Mouse (Mus musculus): ENCODE data around the gene Agrn. TPM values are rescaled to one million over a fixed set of nuclear protein-coding genes. Genes with fewer than 3 reads are reported as not detected.

Gene Agrn
- polyA plus RNA-seq, 1 experiment from 2014 or later: 15.1 TPM

- Histone ChIP-seq H3K4me2 (replicated peaks; ENCODE audit: low read depth) (no peak overlapping the region), H3K4me1 (replicated peaks; ENCODE audit: control insufficient read depth, insufficient read depth, low read length) (no peaks in the 10 kb centered on the region), H3K36me3 (ENCODE audit: control insufficient read depth, insufficient read depth) (no peaks in the 10 kb centered on the region), H3K27ac (ENCODE audit: low read depth, low read length) (no peak overlapping the region), H3K27me3 (replicated peaks; ENCODE audit: control insufficient read depth, insufficient read depth, low read length) (no peaks in the 10 kb centered on the region), H3K4me3 (ENCODE audit: low read depth, low read length) (no peak overlapping the region), H3K9me3 (ENCODE audit: control insufficient read depth) (no peaks in the 10 kb centered on the region), H3K9ac (ENCODE audit: low read depth, low read length) (no peak overlapping the region)
- 93% methylated on average over 30 of the region's 30 CpGs for WGBS
- no peak for TF ChIP-seq CTCF (IDR thresholded peaks at IDR 0.05; ENCODE audit: low read depth)
- ATAC-seq: no peak
Observed at GRCm38 (mm10) chr4:156136285-156137100, 60.8 kb downstream of the Agrn start.

GRCm38 (mm10) chr4:156135801-156136200 is 61.5 kb downstream of the Agrn start:
- Histone ChIP-seq H3K9me3 (ENCODE audit: control insufficient read depth) (no peaks in the 10 kb centered on the region), H3K9ac (ENCODE audit: low read depth, low read length) (no peak overlapping the region), H3K4me2 (replicated peaks; ENCODE audit: low read depth) (no peak overlapping the region), H3K4me1 (replicated peaks; ENCODE audit: control insufficient read depth, insufficient read depth, low read length) (no peaks in the 10 kb centered on the region), H3K27ac (ENCODE audit: low read depth, low read length) (no peak overlapping the region), H3K4me3 (ENCODE audit: low read depth, low read length) (no peak overlapping the region), H3K36me3 (ENCODE audit: control insufficient read depth, insufficient read depth) (no peaks in the 10 kb centered on the region), H3K27me3 (replicated peaks; ENCODE audit: control insufficient read depth, insufficient read depth, low read length) (no peaks in the 10 kb centered on the region)
- 94% methylated on average over 14 of the region's 14 CpGs for WGBS
- ATAC-seq: no peak
- no peak for TF ChIP-seq CTCF (IDR thresholded peaks at IDR 0.05; ENCODE audit: low read depth)

- Histone ChIP-seq H3K27me3 (replicated peaks; ENCODE audit: control insufficient read depth, insufficient read depth, low read length) (no peaks in the 10 kb centered on the region), H3K9me3 (ENCODE audit: control insufficient read depth) (no peaks in the 10 kb centered on the region), H3K4me2 (replicated peaks; ENCODE audit: low read depth) (no peak overlapping the region), H3K4me1 (replicated peaks; ENCODE audit: control insufficient read depth, insufficient read depth, low read length) (no peaks in the 10 kb centered on the region), H3K27ac (ENCODE audit: low read depth, low read length) (no peak overlapping the region), H3K36me3 (ENCODE audit: control insufficient read depth, insufficient read depth) (no peaks in the 10 kb centered on the region), H3K9ac (ENCODE audit: low read depth, low read length) (no peak overlapping the region), H3K4me3 (ENCODE audit: low read depth, low read length) (no peak overlapping the region)
- 93% methylated on average over 13 of the region's 13 CpGs for WGBS
- TF ChIP-seq CTCF (IDR thresholded peaks at IDR 0.05; ENCODE audit: low read depth): no peak
- no peak for ATAC-seq
Observed at GRCm38 (mm10) chr4:156135112-156135511, 62.2 kb downstream of the Agrn start.

GRCm38 (mm10) chr4:156133943-156134605 is 63.2 kb downstream of the Agrn start:
- WGBS: 61% methylated on average over 12 of the region's 12 CpGs
- Histone ChIP-seq H3K27me3 (replicated peaks; ENCODE audit: control insufficient read depth, insufficient read depth, low read length) (no peaks in the 10 kb centered on the region), H3K4me2 (replicated peaks; ENCODE audit: low read depth) (no peak overlapping the region), H3K9me3 (ENCODE audit: control insufficient read depth) (no peaks in the 10 kb centered on the region), H3K4me1 (replicated peaks; ENCODE audit: control insufficient read depth, insufficient read depth, low read length) (no peaks in the 10 kb centered on the region), H3K27ac (ENCODE audit: low read depth, low read length) (no peak overlapping the region), H3K36me3 (ENCODE audit: control insufficient read depth, insufficient read depth) (no peaks in the 10 kb centered on the region), H3K9ac (ENCODE audit: low read depth, low read length) (no peak overlapping the region; the same call in 1 of the 2 replicates), H3K4me3 (ENCODE audit: low read depth, low read length) (no peak overlapping the region)
- ATAC-seq: peak; percentile 81
- no peak for TF ChIP-seq CTCF (IDR thresholded peaks at IDR 0.05; ENCODE audit: low read depth)

- 72% methylated on average over 5 of the region's 5 CpGs for WGBS
- no peak for TF ChIP-seq CTCF (IDR thresholded peaks at IDR 0.05; ENCODE audit: low read depth)
- Histone ChIP-seq H3K36me3 (ENCODE audit: control insufficient read depth, insufficient read depth) (no peaks in the 10 kb centered on the region), H3K4me2 (replicated peaks; ENCODE audit: low read depth) (no peak overlapping the region), H3K27me3 (replicated peaks; ENCODE audit: control insufficient read depth, insufficient read depth, low read length) (no peaks in the 10 kb centered on the region), H3K4me3 (ENCODE audit: low read depth, low read length) (no peak overlapping the region), H3K27ac (ENCODE audit: low read depth, low read length) (no peak overlapping the region), H3K9ac (ENCODE audit: low read depth, low read length) (no peak overlapping the region), H3K4me1 (replicated peaks; ENCODE audit: control insufficient read depth, insufficient read depth, low read length) (no peaks in the 10 kb centered on the region), H3K9me3 (ENCODE audit: control insufficient read depth) (no peaks in the 10 kb centered on the region)
- ATAC-seq: no peak
Observed at GRCm38 (mm10) chr4:156133334-156133733, 64.0 kb downstream of the Agrn start.

- H3K36me3 ChIP-seq (ENCODE audit: control insufficient read depth, insufficient read depth): peaks cover 7% of the 10 kb centered on the region; the same call in 1 of the 2 replicates
- no peak for ATAC-seq
- H3K27me3 ChIP-seq (replicated peaks; ENCODE audit: control insufficient read depth, insufficient read depth, low read length): no peaks in the 10 kb centered on the region
- no peak overlapping the region for H3K27ac ChIP-seq (ENCODE audit: low read depth, low read length)
- H3K4me1 ChIP-seq (replicated peaks; ENCODE audit: control insufficient read depth, insufficient read depth, low read length): no peaks in the 10 kb centered on the region
- no peak for TF ChIP-seq CTCF (IDR thresholded peaks at IDR 0.05; ENCODE audit: low read depth)
- H3K4me2 ChIP-seq (replicated peaks; ENCODE audit: low read depth): no peak overlapping the region
- H3K9ac ChIP-seq (ENCODE audit: low read depth, low read length): no peak overlapping the region
- 79% methylated on average over 10 of the region's 10 CpGs for WGBS
- H3K4me3 ChIP-seq (ENCODE audit: low read depth, low read length): no peak overlapping the region
- no peaks in the 10 kb centered on the region for H3K9me3 ChIP-seq (ENCODE audit: control insufficient read depth)
Observed at GRCm38 (mm10) chr4:156130940-156131339, 66.3 kb downstream of the Agrn start.
